Mouse (Mus musculus) retina, postnatal 7 days (tissue): ENCODE data around the gene Rnf149.

Source experiments
- DNase-seq: peaks from one replicate; pipeline ENCODE4 v3.0.0-alpha.2; 2012; ENCODE audit warnings: low read depth, low spot score

Gene Rnf149

GRCm38 (mm10) chr1:39531036-39531435 lies 46.2 kb downstream of the Rnf149 start:
- no peak for DNase-seq

DNA sequence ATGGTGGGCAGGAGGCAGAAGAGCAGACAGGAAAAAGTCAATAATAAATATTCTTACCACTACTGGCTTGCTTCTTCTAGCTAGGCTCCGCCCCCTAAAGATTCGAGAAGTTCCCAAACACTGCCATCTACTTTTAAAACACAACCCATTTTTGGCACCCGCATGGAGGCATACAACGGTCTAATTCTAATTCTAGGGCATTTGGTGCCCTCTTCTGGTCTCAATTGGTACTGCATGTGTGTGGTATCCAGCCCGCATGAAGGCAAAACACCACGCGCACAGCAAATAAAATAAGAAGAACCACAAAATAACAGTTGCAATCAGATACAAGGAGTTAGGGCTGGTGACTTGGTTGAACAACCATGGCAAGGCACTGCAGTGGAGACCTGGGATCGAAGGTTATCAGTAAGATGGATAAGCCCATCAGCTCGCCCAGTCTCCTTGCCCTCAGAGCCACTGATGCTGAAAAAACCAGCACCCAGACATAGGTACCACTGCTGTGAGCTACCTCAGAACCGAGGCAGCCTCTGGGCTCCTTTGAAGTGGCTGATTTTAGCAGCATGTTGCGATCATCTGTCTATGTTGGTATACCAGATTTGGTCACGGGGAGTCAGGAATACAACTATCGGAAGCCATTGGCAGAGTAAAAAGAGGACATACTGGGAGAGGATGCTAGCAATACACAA lies 46.8 kb downstream of the Rnf149 start:
- DNase-seq = peak; percentile 65

- DNase-seq = no peak
Observed at GRCm38 (mm10) chr1:39528319-39528718, 48.9 kb downstream of the Rnf149 start.

DNA sequence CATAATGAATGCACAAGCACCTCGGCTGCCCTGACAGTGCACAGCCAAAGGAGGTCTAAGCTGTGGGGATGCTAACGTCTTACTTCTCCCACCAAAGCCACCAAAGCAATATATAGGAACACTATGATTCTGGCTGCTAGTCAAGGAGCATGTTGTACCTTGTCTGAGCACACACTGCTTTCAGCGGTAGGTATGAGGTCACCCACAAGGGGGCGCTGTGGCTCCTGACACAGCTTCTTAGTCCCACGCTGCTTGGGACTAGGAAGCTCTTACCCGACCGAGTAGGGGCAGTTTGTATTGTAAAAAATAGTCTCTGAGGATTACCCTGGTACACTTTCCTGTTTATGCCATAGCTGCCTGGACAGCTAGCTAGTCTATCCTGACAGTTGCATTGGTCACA lies 49.8 kb downstream of the Rnf149 start:
- peak; percentile 64 for DNase-seq

- DNase-seq = no peak
Observed at GRCm38 (mm10) chr1:39526371-39527167, 50.6 kb downstream of the Rnf149 start.

DNA sequence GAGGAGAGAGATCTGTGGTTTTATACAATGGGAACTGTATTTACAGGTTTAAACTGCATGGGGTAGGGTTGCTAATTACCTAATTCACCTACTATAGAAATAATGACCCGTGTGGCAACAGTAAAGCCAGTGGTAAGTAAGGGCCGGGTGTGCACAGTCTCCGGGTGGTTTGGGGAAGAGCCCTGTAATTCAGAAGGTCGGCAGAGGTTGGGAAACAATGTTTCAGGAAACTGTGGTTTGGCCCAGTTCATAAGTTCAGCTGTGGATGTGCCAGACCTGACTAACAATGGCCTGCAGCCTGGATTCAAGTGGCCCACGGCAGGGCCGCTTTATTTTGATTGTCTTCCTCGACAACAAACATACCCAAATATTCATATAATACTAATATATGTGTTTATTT lies 51.4 kb downstream of the Rnf149 start:
- no peak for DNase-seq

DNA sequence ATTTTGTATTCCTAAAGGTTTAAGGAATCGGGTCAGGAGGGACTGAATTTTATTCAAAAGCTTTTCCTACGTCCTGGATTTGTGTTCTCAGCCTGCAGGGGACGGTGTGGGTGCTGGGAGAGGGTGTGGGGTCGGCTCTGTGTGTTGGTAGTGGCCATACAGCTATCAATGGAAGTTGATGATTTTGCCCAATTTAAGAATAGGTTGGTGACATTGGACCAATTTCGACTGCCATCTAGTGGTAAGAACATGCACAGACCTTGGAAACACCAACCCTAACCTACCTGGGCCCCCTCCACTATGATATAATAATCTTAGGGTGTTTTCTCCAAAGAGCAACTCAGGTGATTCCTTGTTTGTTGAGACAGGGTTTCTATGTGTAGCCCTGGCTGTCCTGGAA lies 54.7 kb downstream of the Rnf149 start:
- DNase-seq = no peak

GRCm38 (mm10) chr1:39521326-39521725 lies 55.9 kb downstream of the Rnf149 start:
- no peak for DNase-seq

- no peak for DNase-seq
Observed at GRCm38 (mm10) chr1:39515303-39515991, 61.8 kb downstream of the Rnf149 start.

DNA sequence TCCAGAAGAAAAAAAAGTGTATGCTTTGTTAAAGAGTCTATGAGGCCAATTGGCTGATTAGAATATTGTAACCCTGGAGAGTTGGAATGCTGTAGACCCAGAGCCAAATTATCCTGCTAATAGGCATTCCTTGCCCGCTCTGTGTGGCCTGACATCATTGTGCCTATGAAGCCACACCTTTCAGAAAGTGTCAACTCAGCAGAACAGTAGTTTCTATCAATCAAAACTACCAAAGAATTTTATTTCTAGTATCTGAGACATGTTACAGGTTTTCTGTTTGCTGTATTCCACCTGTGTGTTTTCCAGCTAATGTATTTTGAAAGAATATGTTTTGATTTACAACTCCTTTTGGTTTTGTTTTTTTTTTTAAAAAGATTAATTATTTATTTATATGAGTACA lies 65.0 kb downstream of the Rnf149 start:
- no peak for DNase-seq

GRCm38 (mm10) chr1:39511775-39512174 lies 65.4 kb downstream of the Rnf149 start:
- DNase-seq = no peak

DNA sequence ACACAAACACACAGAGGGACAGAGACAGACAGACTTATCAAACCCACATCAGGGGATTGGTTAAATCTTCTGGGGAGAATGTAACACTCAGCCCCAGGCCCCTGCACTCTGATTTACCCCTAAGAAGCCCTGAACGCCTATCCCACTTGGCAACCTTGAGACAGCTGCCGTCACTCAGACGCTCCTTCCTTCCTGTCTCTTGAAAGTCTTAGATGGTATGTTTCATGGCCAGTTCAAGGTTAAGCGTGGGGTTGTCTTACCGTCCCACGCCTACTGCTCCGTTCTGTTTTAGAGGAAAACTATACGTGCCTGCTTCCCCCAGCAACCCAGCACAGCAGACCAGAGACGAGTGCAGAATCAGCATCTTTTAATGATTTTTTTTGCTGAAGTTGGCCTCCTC lies 71.6 kb downstream of the Rnf149 start:
- no peak for DNase-seq

GRCm38 (mm10) chr1:39504261-39504660 lies 72.9 kb downstream of the Rnf149 start:
- DNase-seq = peak; percentile 14

DNA sequence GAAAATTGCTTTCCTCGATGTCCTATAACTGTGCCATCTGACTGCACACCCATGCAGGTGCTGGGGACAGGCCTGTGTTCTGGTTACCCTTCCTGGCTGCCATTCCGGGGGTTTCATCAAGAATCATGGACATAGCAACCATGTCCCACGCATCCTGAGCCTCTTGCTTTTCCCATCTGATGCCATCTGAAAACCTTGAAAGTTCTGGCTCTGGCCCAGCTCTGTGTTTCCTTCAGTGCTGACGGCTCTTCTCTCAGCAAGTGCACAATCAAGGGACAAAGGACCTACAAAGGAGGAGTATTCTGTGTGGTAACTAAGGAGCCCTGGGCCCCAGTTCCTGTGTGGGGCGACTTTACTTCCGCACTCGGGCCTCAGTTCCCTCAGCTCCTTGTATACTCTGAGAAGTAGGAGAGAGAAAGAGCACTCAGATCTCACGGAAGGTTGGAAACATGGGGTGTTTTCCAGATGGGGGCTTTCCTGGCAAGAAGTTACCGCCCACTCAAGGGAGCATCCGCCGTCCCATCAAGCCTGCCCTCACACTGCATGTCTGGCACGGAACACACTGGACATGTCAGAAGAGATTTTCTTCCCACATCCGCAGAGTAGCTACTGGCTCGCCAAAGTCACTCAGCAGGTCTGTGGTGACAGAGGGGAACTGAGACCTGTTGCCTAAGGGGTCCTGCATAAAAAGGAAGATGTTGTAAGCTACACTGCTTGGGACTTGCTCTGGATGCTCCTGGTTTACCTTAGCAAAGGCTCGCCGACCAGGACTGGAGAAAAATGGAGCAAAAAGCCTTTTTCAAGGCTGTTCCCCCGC lies 74.2 kb downstream of the Rnf149 start:
- DNase-seq = no peak
